In the genomic region with DNA sequence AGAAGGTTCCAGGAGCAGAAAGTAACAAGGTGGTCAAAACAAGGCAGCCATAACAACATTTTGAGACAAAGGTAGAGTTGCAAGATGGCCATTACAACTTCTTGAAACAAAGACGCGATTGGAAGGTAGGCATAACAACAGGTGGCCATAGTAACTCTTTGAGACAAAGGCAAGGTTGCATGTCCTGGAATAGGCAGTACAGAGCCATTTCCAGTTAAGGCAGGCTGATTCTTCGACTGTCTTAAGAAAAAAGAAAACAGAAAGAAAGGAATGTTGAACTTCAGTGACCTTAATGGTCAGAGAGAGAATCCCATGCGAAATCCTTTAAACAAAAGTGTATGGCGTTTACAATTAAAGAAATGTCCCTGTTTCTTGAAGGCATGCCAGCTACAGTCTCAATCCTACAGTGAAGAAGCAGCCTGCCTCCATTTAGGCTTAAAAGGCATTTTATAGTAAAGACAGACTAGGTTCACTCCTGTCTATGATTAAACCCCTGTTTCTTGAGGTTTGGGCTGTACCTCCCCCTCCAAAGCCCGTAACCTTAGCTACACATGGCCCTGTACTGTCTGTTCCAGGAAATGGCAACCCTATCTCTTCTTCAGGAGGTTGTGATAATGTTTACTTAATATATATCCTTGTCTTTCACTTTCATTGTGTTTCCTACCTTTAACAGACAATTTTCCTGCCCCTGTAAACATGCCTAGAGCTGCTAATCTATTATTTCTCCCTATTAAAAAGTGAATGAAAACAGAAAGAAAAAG, we compare ENCODE assay signal across 42 mouse cellular contexts. TPM values are rescaled to one million over a fixed set of nuclear protein-coding genes. Genes with fewer than 3 reads are reported as not detected.
A peak's percentile ranks its signal among the peaks of the same experiment; 100 is the strongest.
DNase-seq lines count a peak whose midpoint lies in the region; ATAC-seq lines count a peak whose summit lies in the region.
"Had no signal": no experiment of that assay in that cellular context is flagged by ENCODE, and none has a peak within 500 bp of the region (broad histone marks: within the 10 kb centered on the region; RNA-seq: fewer than 3 reads in every experiment).

No protein-coding gene starts in this region.

- H3K4me1 ChIP-seq in liver, embryonic 13.5 days (replicated peaks): peaks cover 16% of the 10 kb centered on the region
- H3K4me1 ChIP-seq in liver, embryonic 11.5 days (replicated peaks; ENCODE audit: control insufficient read depth, insufficient read depth, low read length): no peaks in the 10 kb centered on the region
- H3K4me1 ChIP-seq: embryonic facial prominence, embryonic 12.5 days; hindbrain, embryonic 12.5 days; midbrain, embryonic 15.5 days had no signal

- H3K4me3 ChIP-seq in liver, embryonic 13.5 days (replicated peaks): no peak overlapping the region
- no peak overlapping the region for H3K4me3 ChIP-seq in liver, embryonic 11.5 days (ENCODE audit: low read depth, low read length)
- H3K4me3 ChIP-seq: embryonic facial prominence, embryonic 12.5 days; hindbrain, embryonic 12.5 days; midbrain, embryonic 15.5 days had no signal

- DNase-seq in liver, embryonic 13.5 days: no peak
- no peak for DNase-seq in liver, embryonic 11.5 days (ENCODE audit: low spot score)
- peak; percentile 37 for DNase-seq in ES-CJ7 (ENCODE audit: low read depth, low spot score)
- DNase-seq in R1 (ENCODE audit: low read depth, low spot score): peak; percentile 71
- no peak for DNase-seq in gastrocnemius, adult 8-10 months (ENCODE audit: low spot score in 2 of 2)
- DNase-seq in adrenal gland, postnatal 25 days: no peak
- DNase-seq: adrenal gland, postnatal 36 days; cerebellum, adult 11 months; cerebellum, adult 9-10 months; cerebellum, postnatal 36 days; embryo, embryonic 11 days; gastrocnemius, postnatal 36 days; heart, adult 18-20 months; heart, postnatal 36 days; kidney, adult 8-10 months; kidney, postnatal 4 days; layer of hippocampus, adult 9-11 months; lung, adult 2 months; right cerebral cortex, postnatal 25 days; spleen, adult 18-20 months; thymus, adult 2 months had no signal

- WGBS in liver, embryonic 13.5 days (ENCODE audit: insufficient replicate concordance): 63% methylated on average over 6 of the region's 6 CpGs
- 69% methylated on average over 6 of the region's 6 CpGs for WGBS in liver, embryonic 11.5 days

- no peak overlapping the region for H3K4me2 ChIP-seq in liver, embryonic 13.5 days
- H3K4me2 ChIP-seq in liver, embryonic 11.5 days: no peak overlapping the region
- H3K4me2 ChIP-seq: embryonic facial prominence, embryonic 12.5 days; heart, embryonic 11.5 days; hindbrain, embryonic 12.5 days; midbrain, embryonic 15.5 days had no signal

- H3K27me3 ChIP-seq in liver, embryonic 13.5 days: no peaks in the 10 kb centered on the region
- H3K27me3 ChIP-seq in liver, embryonic 11.5 days (replicated peaks; ENCODE audit: control insufficient read depth, insufficient read depth, low read length): no peaks in the 10 kb centered on the region
- H3K27me3 ChIP-seq: embryonic facial prominence, embryonic 12.5 days; hindbrain, embryonic 12.5 days; midbrain, embryonic 15.5 days had no signal

- H3K36me3 ChIP-seq in liver, embryonic 13.5 days: no peaks in the 10 kb centered on the region
- H3K36me3 ChIP-seq in liver, embryonic 11.5 days (ENCODE audit: control insufficient read depth, insufficient read depth, low read length): no peaks in the 10 kb centered on the region
- H3K36me3 ChIP-seq: embryonic facial prominence, embryonic 12.5 days; hindbrain, embryonic 12.5 days; midbrain, embryonic 15.5 days had no signal

- H3K9ac ChIP-seq in liver, embryonic 13.5 days: no peak overlapping the region
- H3K9ac ChIP-seq in liver, embryonic 11.5 days (ENCODE audit: low read depth, low read length): no peak overlapping the region
- H3K9ac ChIP-seq: embryonic facial prominence, embryonic 12.5 days; hindbrain, embryonic 12.5 days; midbrain, embryonic 15.5 days had no signal

- no peaks in the 10 kb centered on the region for H3K9me3 ChIP-seq in liver, embryonic 13.5 days (replicated peaks)
- no peaks in the 10 kb centered on the region for H3K9me3 ChIP-seq in liver, embryonic 11.5 days (ENCODE audit: control insufficient read depth, low read length)
- H3K9me3 ChIP-seq: embryonic facial prominence, embryonic 12.5 days; hindbrain, embryonic 12.5 days; midbrain, embryonic 15.5 days had no signal

- H3K27ac ChIP-seq in liver, embryonic 13.5 days: no peak overlapping the region
- H3K27ac ChIP-seq in liver, embryonic 11.5 days (ENCODE audit: low read depth, low read length): no peak overlapping the region
- H3K27ac ChIP-seq: embryonic facial prominence, embryonic 12.5 days; hindbrain, embryonic 12.5 days; kidney, postnatal 0 days; midbrain, embryonic 15.5 days had no signal

- ATAC-seq in liver, embryonic 13.5 days (ENCODE audit: low read depth): peak; percentile 48; the same call in 1 of the 2 replicates
- ATAC-seq in liver, embryonic 11.5 days (replicated peaks; ENCODE audit: low FRiP score): no peak; the same call in 1 of the 2 replicates
- ATAC-seq in megakaryocyte progenitor cell, adult 5-6 weeks (replicated peaks; ENCODE audit: poor library complexity): 0 out of 2 replicates have a peak, but pooled peaks have one; percentile 31
- ATAC-seq in cerebellum, adult (ENCODE audit: insufficient number of reproducible peaks, low FRiP score, low TSS enrichment): no peak
- ATAC-seq: forebrain, embryonic 14.5 days; intestine, embryonic 16.5 days; midbrain, embryonic 15.5 days had no signal

RNA-seq across cellular contexts. Expression of a gene that starts 8.1 kb away (rescaled TPM):
- polyA plus RNA-seq in liver, embryonic 13.5 days (2015; fragmentation: Nextera tagmentation; extraction: Ambion mirVana): not detected in 2 replicates
- not detected in 2 replicates for polyA plus RNA-seq in liver, embryonic 11.5 days (2014; fragmentation: Nextera tagmentation; extraction: Ambion mirVana)
- not detected in 2 replicates for total RNA-seq in megakaryocyte progenitor cell, adult 5-6 weeks (2015)
- not detected in 2 replicates for total RNA-seq in megakaryocyte progenitor cell, adult 5-6 weeks (2017)
- not detected for total RNA-seq in gastrocnemius, adult 8-10 months (2022)
- not detected in 2 replicates for total RNA-seq in adrenal gland, postnatal 25 days (2021)
- total RNA-seq: adrenal gland, adult 18-20 months; adrenal gland, postnatal 36 days; gastrocnemius, adult 18-20 months; gastrocnemius, postnatal 36 days; heart, adult 18-20 months; heart, postnatal 36 days; left cerebral cortex, adult 18-20 months; left cerebral cortex, postnatal 14 days; liver, adult 2 months; neutrophil, adult 5-6 weeks had no signal
- polyA plus RNA-seq: embryonic facial prominence, embryonic 12.5 days; forebrain, embryonic 14.5 days; heart, embryonic 11.5 days; heart, embryonic 16.5 days; hindbrain, embryonic 12.5 days; intestine, embryonic 16.5 days; kidney, postnatal 0 days; limb, embryonic 11.5 days; liver, adult 2 months; lung, adult 2 months; midbrain, embryonic 15.5 days; neural tube, embryonic 11.5 days; stomach, embryonic 16.5 days; thymus, adult 2 months had no signal

RNA-seq across cellular contexts. Expression of a gene that starts 12.9 kb away (rescaled TPM):
- not detected in 2 replicates for polyA plus RNA-seq in liver, embryonic 13.5 days (2015; fragmentation: Nextera tagmentation; extraction: Ambion mirVana)
- not detected in 2 replicates for polyA plus RNA-seq in liver, embryonic 11.5 days (2014; fragmentation: Nextera tagmentation; extraction: Ambion mirVana)
- not detected in 2 replicates for total RNA-seq in megakaryocyte progenitor cell, adult 5-6 weeks (2015)
- not detected in 2 replicates for total RNA-seq in megakaryocyte progenitor cell, adult 5-6 weeks (2017)
- total RNA-seq in gastrocnemius, adult 8-10 months (2022): not detected
- not detected in 2 replicates for total RNA-seq in adrenal gland, postnatal 25 days (2021)
- total RNA-seq: adrenal gland, adult 18-20 months; adrenal gland, postnatal 36 days; gastrocnemius, adult 18-20 months; gastrocnemius, postnatal 36 days; left cerebral cortex, adult 18-20 months; liver, adult 2 months; neutrophil, adult 5-6 weeks had no signal
- polyA plus RNA-seq: brain, embryonic 14.5 days; embryonic facial prominence, embryonic 12.5 days; forebrain, embryonic 14.5 days; frontal cortex, adult 2 months; heart, embryonic 11.5 days; heart, embryonic 16.5 days; hindbrain, embryonic 12.5 days; kidney, postnatal 0 days; limb, embryonic 11.5 days; liver, adult 2 months; lung, adult 2 months; midbrain, embryonic 15.5 days; neural tube, embryonic 11.5 days had no signal

RNA-seq across cellular contexts. Expression of a gene that starts 25.4 kb away (rescaled TPM):
- not detected in 2 replicates for polyA plus RNA-seq in liver, embryonic 13.5 days (2015; fragmentation: Nextera tagmentation; extraction: Ambion mirVana)
- polyA plus RNA-seq in liver, embryonic 11.5 days (2014; fragmentation: Nextera tagmentation; extraction: Ambion mirVana): not detected in 2 replicates
- total RNA-seq in megakaryocyte progenitor cell, adult 5-6 weeks (2015): not detected in 2 replicates
- total RNA-seq in megakaryocyte progenitor cell, adult 5-6 weeks (2017): not detected in 2 replicates
- total RNA-seq in gastrocnemius, adult 8-10 months (2022): not detected
- not detected in 2 replicates for total RNA-seq in adrenal gland, postnatal 25 days (2021)
- total RNA-seq: adrenal gland, adult 18-20 months; adrenal gland, postnatal 36 days; gastrocnemius, adult 18-20 months; gastrocnemius, postnatal 36 days; heart, adult 18-20 months; heart, postnatal 36 days; left cerebral cortex, adult 18-20 months; left cerebral cortex, postnatal 14 days; liver, adult 2 months; neutrophil, adult 5-6 weeks had no signal
- polyA plus RNA-seq: brain, embryonic 14.5 days; embryonic facial prominence, embryonic 12.5 days; forebrain, embryonic 14.5 days; frontal cortex, adult 2 months; heart, embryonic 11.5 days; heart, embryonic 16.5 days; hindbrain, embryonic 12.5 days; intestine, embryonic 16.5 days; kidney, postnatal 0 days; limb, embryonic 11.5 days; liver, adult 2 months; lung, adult 2 months; midbrain, embryonic 15.5 days; neural tube, embryonic 11.5 days; stomach, embryonic 16.5 days; thymus, adult 2 months had no signal

RNA-seq across cellular contexts. Expression of a gene that starts 27.3 kb away (rescaled TPM):
- polyA plus RNA-seq in liver, embryonic 13.5 days (2015; fragmentation: Nextera tagmentation; extraction: Ambion mirVana): not detected in 2 replicates
- not detected in 2 replicates for polyA plus RNA-seq in liver, embryonic 11.5 days (2014; fragmentation: Nextera tagmentation; extraction: Ambion mirVana)
- total RNA-seq in megakaryocyte progenitor cell, adult 5-6 weeks (2015): not detected in 2 replicates
- total RNA-seq in megakaryocyte progenitor cell, adult 5-6 weeks (2017): not detected in 2 replicates
- not detected for total RNA-seq in gastrocnemius, adult 8-10 months (2022)
- not detected in 2 replicates for total RNA-seq in adrenal gland, postnatal 25 days (2021)
- total RNA-seq: adrenal gland, adult 18-20 months; adrenal gland, postnatal 36 days; gastrocnemius, adult 18-20 months; gastrocnemius, postnatal 36 days; heart, adult 18-20 months; heart, postnatal 36 days; left cerebral cortex, adult 18-20 months; left cerebral cortex, postnatal 14 days; liver, adult 2 months; neutrophil, adult 5-6 weeks had no signal
- polyA plus RNA-seq: brain, embryonic 14.5 days; embryonic facial prominence, embryonic 12.5 days; forebrain, embryonic 14.5 days; frontal cortex, adult 2 months; heart, embryonic 11.5 days; heart, embryonic 16.5 days; hindbrain, embryonic 12.5 days; intestine, embryonic 16.5 days; kidney, postnatal 0 days; limb, embryonic 11.5 days; liver, adult 2 months; lung, adult 2 months; midbrain, embryonic 15.5 days; neural tube, embryonic 11.5 days had no signal

RNA-seq across cellular contexts. Expression of a gene that starts 32.6 kb away (rescaled TPM):
- not detected in 2 replicates for polyA plus RNA-seq in liver, embryonic 13.5 days (2015; fragmentation: Nextera tagmentation; extraction: Ambion mirVana)
- not detected in 2 replicates for polyA plus RNA-seq in liver, embryonic 11.5 days (2014; fragmentation: Nextera tagmentation; extraction: Ambion mirVana)
- not detected in 2 replicates for total RNA-seq in megakaryocyte progenitor cell, adult 5-6 weeks (2015)
- not detected in 2 replicates for total RNA-seq in megakaryocyte progenitor cell, adult 5-6 weeks (2017)
- total RNA-seq in gastrocnemius, adult 8-10 months (2022): not detected
- not detected in 2 replicates for total RNA-seq in adrenal gland, postnatal 25 days (2021)
- total RNA-seq: adrenal gland, adult 18-20 months; adrenal gland, postnatal 36 days; gastrocnemius, adult 18-20 months; gastrocnemius, postnatal 36 days; heart, adult 18-20 months; left cerebral cortex, adult 18-20 months; left cerebral cortex, postnatal 14 days; liver, adult 2 months; neutrophil, adult 5-6 weeks had no signal
- polyA plus RNA-seq: brain, embryonic 14.5 days; embryonic facial prominence, embryonic 12.5 days; forebrain, embryonic 14.5 days; frontal cortex, adult 2 months; heart, embryonic 11.5 days; hindbrain, embryonic 12.5 days; intestine, embryonic 16.5 days; kidney, postnatal 0 days; limb, embryonic 11.5 days; liver, adult 2 months; midbrain, embryonic 15.5 days; neural tube, embryonic 11.5 days; stomach, embryonic 16.5 days had no signal

Comparison
In these comparisons a context has a peak if more than half of its experiments do, and no peak if none do; other contexts are left out.
1. ATAC-seq: peak in liver, embryonic 13.5 days (single experiment) and megakaryocyte progenitor cell, adult 5-6 weeks (single experiment); none in liver, embryonic 11.5 days (single experiment) and cerebellum, adult (single experiment).
2. DNase-seq: peak in ES-CJ7 (single experiment) and R1 (single experiment); none in liver, embryonic 13.5 days (single experiment), liver, embryonic 11.5 days (single experiment), gastrocnemius, adult 8-10 months (0 of 2) and adrenal gland, postnatal 25 days (single experiment).